8 mouse cellular contexts compared by ENCODE assay signal in the genomic region with DNA sequence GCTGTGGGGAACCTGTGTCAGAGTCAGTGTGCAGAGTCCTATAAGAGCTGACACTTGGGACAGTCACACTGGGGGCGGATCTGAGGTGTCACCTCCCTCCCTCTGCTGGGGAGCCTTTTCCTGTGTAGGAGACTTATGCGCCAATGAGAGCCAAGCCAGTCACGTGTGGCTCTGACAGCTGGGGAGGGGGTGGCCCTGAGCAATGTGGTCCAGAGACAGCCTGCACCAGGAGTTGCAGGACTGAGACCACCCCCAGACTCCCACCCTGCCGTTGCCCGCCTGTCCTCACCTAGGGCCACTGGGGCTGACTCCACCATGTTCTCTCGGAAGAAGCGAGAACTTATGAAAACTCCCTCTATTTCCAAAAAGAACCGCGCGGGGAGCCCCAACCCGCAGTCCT. TPM values are rescaled to one million over a fixed set of nuclear protein-coding genes. Genes with fewer than 3 reads are reported as not detected.
DNase-seq lines count a peak whose midpoint lies in the region; ATAC-seq lines count a peak whose summit lies in the region.

A gene (plus strand): TSS at position 143 of the 400 bp plus-strand sequence.

- H3K4me3 ChIP-seq in heart, embryonic 16.5 days (ENCODE audit: low read length) = peak within 1 kb of the TSS; percentile 47
- no peak within 1 kb of the TSS for H3K4me3 ChIP-seq in midbrain, embryonic 15.5 days

- 60% methylated on average over 11 of the region's 11 CpGs for WGBS in heart, embryonic 16.5 days
- WGBS in midbrain, embryonic 15.5 days = 69% methylated on average over 11 of the region's 11 CpGs

- 0 out of 2 replicates have a peak within 1 kb of the TSS, but pooled peaks have one; percentile 15 for H3K4me2 ChIP-seq in heart, embryonic 16.5 days (ENCODE audit: low read depth, low read length)
- H3K4me2 ChIP-seq in midbrain, embryonic 15.5 days = no peak within 1 kb of the TSS

- no peaks in the 10 kb centered on the region; the same call in 1 of the 2 replicates for H3K9me3 ChIP-seq in heart, embryonic 16.5 days (replicated peaks; ENCODE audit: control insufficient read depth, low read length)
- no peaks in the 10 kb centered on the region for H3K9me3 ChIP-seq in midbrain, embryonic 15.5 days

- peak; percentile 45; the same call in 1 of the 2 replicates for ATAC-seq in heart, embryonic 16.5 days (replicated peaks; ENCODE audit: extremely low read depth, insufficient read depth, low FRiP score)
- no peak for ATAC-seq in midbrain, embryonic 15.5 days (replicated peaks)

- H3K9ac ChIP-seq in heart, embryonic 16.5 days (ENCODE audit: low read length) = peak within 1 kb of the TSS; percentile 53; the same call in 1 of the 2 replicates
- H3K9ac ChIP-seq in midbrain, embryonic 15.5 days = no peak within 1 kb of the TSS

- peaks cover 22% of the 10 kb centered on the region for H3K27me3 ChIP-seq in heart, embryonic 16.5 days (ENCODE audit: control insufficient read depth, insufficient read depth, low read length)
- H3K27me3 ChIP-seq in midbrain, embryonic 15.5 days (replicated peaks) = peaks cover 59% of the 10 kb centered on the region

- peak within 1 kb of the TSS; percentile 29; the same call in 1 of the 2 replicates for H3K27ac ChIP-seq in heart, embryonic 16.5 days (ENCODE audit: low read length)
- no peak within 1 kb of the TSS for H3K27ac ChIP-seq in midbrain, embryonic 15.5 days

- peak; percentile 86 for DNase-seq in layer of hippocampus, adult 9-11 months
- no peak for DNase-seq in layer of hippocampus, postnatal 25 days (ENCODE audit: extremely low spot score in 1 of 2, low spot score in 1 of 2)
- DNase-seq in lung, postnatal 25 days (ENCODE audit: low spot score) = peak; percentile 88
- DNase-seq in thymus, postnatal 0 days (ENCODE audit: low spot score) = peak; percentile 94
- DNase-seq in frontal cortex, postnatal 36 days (ENCODE audit: low spot score in 2 of 2) = no peak
- DNase-seq in embryo, embryonic 10 days (ENCODE audit: low spot score) = no peak

- peaks cover 7% of the 10 kb centered on the region for H3K4me1 ChIP-seq in heart, embryonic 16.5 days (ENCODE audit: control insufficient read depth, insufficient read depth, low read length)
- no peaks in the 10 kb centered on the region for H3K4me1 ChIP-seq in midbrain, embryonic 15.5 days

- peaks cover 5% of the 10 kb centered on the region for H3K36me3 ChIP-seq in heart, embryonic 16.5 days (ENCODE audit: control insufficient read depth, insufficient read depth)
- H3K36me3 ChIP-seq in midbrain, embryonic 15.5 days (replicated peaks) = peaks cover under 1% of the 10 kb centered on the region; the same call in 1 of the 2 replicates

RNA-seq across cellular contexts. Expression of the gene that starts here (rescaled TPM):
- 1 to 10 TPM; 3.3 to 4.3 TPM for total RNA-seq in layer of hippocampus, postnatal 25 days (2021)
- 10.9 and 17.7 TPM in 2 replicates for polyA plus RNA-seq in heart, embryonic 16.5 days (2015; fragmentation: Nextera tagmentation; extraction: Ambion mirVana)
- polyA plus RNA-seq in thymus, postnatal 0 days (2015; fragmentation: Nextera tagmentation; extraction: Ambion mirVana) = 179 and 206 TPM in 2 replicates
- polyA plus RNA-seq in midbrain, embryonic 15.5 days (2015; fragmentation: Nextera tagmentation; extraction: Ambion mirVana) = 1.9 and 2.2 TPM in 2 replicates

Comparison
In these comparisons a context has a peak if more than half of its experiments do, and no peak if none do; other contexts are left out.
1. DNase-seq: peak in layer of hippocampus, adult 9-11 months (single experiment), lung, postnatal 25 days (single experiment) and thymus, postnatal 0 days (single experiment); none in layer of hippocampus, postnatal 25 days (0 of 2), frontal cortex, postnatal 36 days (0 of 2) and embryo, embryonic 10 days (single experiment).